Mouse (Mus musculus): ENCODE data around the gene Abr.

- TF ChIP-seq POLR2A (IDR thresholded peaks at IDR 0.05; ENCODE audit: insufficient read length, low read depth) (no peak), CEBPB (IDR thresholded peaks at IDR 0.05; ENCODE audit: insufficient read depth, poor library complexity, severe bottlenecking) (no peak), USF1 (IDR thresholded peaks at IDR 0.05; ENCODE audit: low read depth) (no peak), REST (IDR thresholded peaks at IDR 0.05; ENCODE audit: insufficient read depth, insufficient read length) (no peak), POLR2AphosphoS2 (IDR thresholded peaks at IDR 0.05; ENCODE audit: insufficient read length, low read depth) (no peak), TCF12 (IDR thresholded peaks at IDR 0.05; ENCODE audit: insufficient read depth, poor library complexity, severe bottlenecking) (no peak), MYOD1 (IDR thresholded peaks at IDR 0.05; ENCODE audit: control insufficient read depth in 1 of 3, insufficient read length in 2 of 3, low read depth in 2 of 3) (no peak), MYOG (IDR thresholded peaks at IDR 0.05; ENCODE audit: control insufficient read depth in 1 of 3, insufficient read depth in 1 of 3, insufficient read length in 2 of 3, low read depth in 2 of 3) (no peak), E2F4 (IDR thresholded peaks at IDR 0.05; ENCODE audit: insufficient read depth) (no peak), SRF (IDR thresholded peaks at IDR 0.05; ENCODE audit: control insufficient read depth, insufficient read length, low read depth) (no peak), MAX (IDR thresholded peaks at IDR 0.05; ENCODE audit: low read depth) (no peak), TCF3 (IDR thresholded peaks at IDR 0.05; ENCODE audit: insufficient read length, low read depth) (no peak)
Observed at GRCm38 (mm10) chr11:76618134-76618533, 4.0 kb downstream of the Abr start.
